In the genomic region with DNA sequence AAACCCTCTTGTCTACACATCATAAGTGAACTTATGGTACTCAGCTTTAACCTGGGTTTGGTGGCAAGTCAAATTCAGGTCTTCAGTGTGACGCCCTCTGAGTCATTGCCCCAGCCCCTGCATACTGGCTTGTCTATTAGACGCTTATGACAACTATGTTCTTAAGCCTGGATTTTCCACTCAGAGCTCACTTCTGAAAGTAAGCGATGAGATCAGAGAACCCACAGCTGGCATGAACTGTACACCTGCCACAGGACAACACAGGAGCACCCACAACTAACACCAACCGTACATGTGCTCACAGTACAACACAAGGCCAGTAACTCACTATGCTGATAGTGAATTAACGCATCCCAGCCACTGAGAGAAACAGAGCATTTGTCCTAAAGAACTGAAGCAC, we compare ENCODE assay signal across 1 mouse cellular context.
TF ChIP-seq lines count a peak whose summit lies in the region.

No protein-coding gene starts in this region.

TF ChIP-seq in CH12.LX, 34 proteins besides CTCF, POLR2A, EP300 and RAD21:
- TF ChIP-seq ZC3H11A (IDR thresholded peaks at IDR 0.05; ENCODE audit: low read depth, low read length) (no peak), PAX5 (IDR thresholded peaks at IDR 0.05; ENCODE audit: low read length) (no peak), RCOR1 (conservative IDR thresholded peaks at IDR 0.05; ENCODE audit: low read depth, low read length) (no peak), JUN (IDR thresholded peaks at IDR 0.05; ENCODE audit: insufficient read depth, low read depth, low read length) (peak; percentile 55; the same call in 1 of the 2 replicates), ZMIZ1 (IDR thresholded peaks at IDR 0.05; ENCODE audit: low read depth, low read length) (no peak), UBTF (IDR thresholded peaks at IDR 0.05; ENCODE audit: low read depth, low read length) (no peak), MAFK (IDR thresholded peaks at IDR 0.05; ENCODE audit: insufficient replicate concordance, low read length) (no peak), TCF12 (IDR thresholded peaks at IDR 0.05; ENCODE audit: low read depth, low read length) (peak; percentile 75), TBP (conservative IDR thresholded peaks at IDR 0.05; ENCODE audit: low read depth, low read length) (no peak), MXI1 (IDR thresholded peaks at IDR 0.05; ENCODE audit: low read depth, low read length) (peak; percentile 19; the same call in 1 of the 2 replicates), POLR2AphosphoS2 (IDR thresholded peaks at IDR 0.05; ENCODE audit: low read depth, low read length) (no peak), ZNF384 (IDR thresholded peaks at IDR 0.05; ENCODE audit: low read depth, low read length) (no peak), CHD2 (IDR thresholded peaks at IDR 0.05; ENCODE audit: low read length) (no peak), BHLHE40 (IDR thresholded peaks at IDR 0.05; ENCODE audit: low read depth, low read length) (peak; percentile 67), USF1 (IDR thresholded peaks at IDR 0.05; ENCODE audit: low read depth, low read length) (no peak), SIN3A (IDR thresholded peaks at IDR 0.05; ENCODE audit: low read length) (no peak; the same call in 1 of the 2 replicates), USF2 (conservative IDR thresholded peaks at IDR 0.05; ENCODE audit: low read depth, low read length) (no peak), KAT2A (IDR thresholded peaks at IDR 0.05; ENCODE audit: insufficient replicate concordance, low read length) (no peak), MAX (IDR thresholded peaks at IDR 0.05; ENCODE audit: low read length) (no peak), ZKSCAN1 (IDR thresholded peaks at IDR 0.05; ENCODE audit: borderline replicate concordance, low read depth, low read length) (no peak), MYC (IDR thresholded peaks at IDR 0.05; ENCODE audit: low read depth, low read length) (peak; percentile 36; the same call in 1 of the 2 replicates), E2F4 (IDR thresholded peaks at IDR 0.05; ENCODE audit: insufficient replicate concordance, low read depth, low read length) (no peak), MEF2A (IDR thresholded peaks at IDR 0.05; ENCODE audit: borderline replicate concordance, low read depth, low read length) (0 out of 2 replicates have a peak, but pooled peaks have one; percentile 27), HCFC1 (IDR thresholded peaks at IDR 0.05; ENCODE audit: low read depth, low read length) (no peak), IRF4 (IDR thresholded peaks at IDR 0.05; ENCODE audit: low read depth, low read length) (peak; percentile 47; the same call in 1 of the 2 replicates), SMC3 (IDR thresholded peaks at IDR 0.05; ENCODE audit: low read depth, low read length) (no peak), JUND (conservative IDR thresholded peaks at IDR 0.05; ENCODE audit: low read depth, low read length) (peak; percentile 44; the same call in 1 of the 2 replicates), MAZ (IDR thresholded peaks at IDR 0.05; ENCODE audit: low read depth, low read length) (0 out of 2 replicates have a peak, but pooled peaks have one; percentile 32), CHD1 (IDR thresholded peaks at IDR 0.05; ENCODE audit: low read depth, low read length) (no peak), NELFE (IDR thresholded peaks at IDR 0.05; ENCODE audit: low read depth, low read length) (no peak), ETS1 (conservative IDR thresholded peaks at IDR 0.05; ENCODE audit: low read depth, low read length) (peak; percentile 74), NRF1 (IDR thresholded peaks at IDR 0.05; ENCODE audit: low read depth, low read length) (no peak), GABPA (IDR thresholded peaks at IDR 0.05; ENCODE audit: insufficient replicate concordance, low read depth, low read length) (no peak), ELF1 (IDR thresholded peaks at IDR 0.05; ENCODE audit: low read depth, low read length) (no peak)
